Mouse (Mus musculus): Measurements from ENCODE around the gene Bend6.

DNA sequence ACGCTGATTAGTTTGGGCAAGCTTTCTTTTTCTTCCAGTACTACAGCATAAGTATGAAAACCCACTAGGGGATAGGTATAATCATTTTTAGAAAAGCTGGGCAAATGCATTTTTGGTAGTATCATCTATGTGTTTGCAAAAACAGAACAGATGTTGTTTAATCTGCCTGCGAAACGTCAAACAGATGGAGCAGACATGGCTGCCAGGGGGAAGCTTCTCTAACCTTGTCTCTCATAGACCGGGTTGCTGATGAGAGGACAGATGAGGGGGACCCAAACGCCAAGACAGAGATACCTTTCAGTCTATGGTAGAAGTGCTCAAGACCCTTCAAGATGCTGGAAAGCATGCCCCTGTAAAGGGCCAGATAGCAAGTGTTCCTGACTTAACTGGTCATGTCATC lies 40.9 kb upstream of the Bend6 start:
- TF ChIP-seq CTCF (IDR thresholded peaks at IDR 0.05; ENCODE audit: insufficient read depth, low read length) (no peak), POLR2A (IDR thresholded peaks at IDR 0.05; ENCODE audit: borderline replicate concordance, extremely low read depth, low read depth, low read length) (no peak)

Measured in lung, adult 2 months (tissue).